8 mouse cellular contexts compared by ENCODE assay signal in the genomic region with DNA sequence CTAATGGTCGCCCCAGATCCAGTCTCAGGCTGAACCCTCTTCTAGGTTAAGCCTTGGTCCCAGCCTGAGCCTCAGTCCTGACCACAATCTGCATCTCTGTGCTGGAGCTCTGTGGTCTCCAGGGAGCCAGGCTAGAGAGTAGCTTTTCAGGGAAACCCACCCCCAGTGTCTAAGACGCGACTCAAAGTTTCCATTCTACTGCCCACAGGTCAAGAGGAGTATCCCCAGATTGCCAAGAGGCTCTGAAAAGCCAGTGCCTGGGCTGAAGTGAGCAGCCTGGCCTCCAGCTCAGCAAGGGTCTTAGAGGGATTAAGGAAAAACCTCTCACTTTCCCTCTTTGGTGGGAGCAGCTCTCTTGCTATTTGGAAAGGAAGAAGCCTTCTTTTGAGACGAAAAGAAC. TPM values are rescaled to one million over a fixed set of nuclear protein-coding genes. Genes with fewer than 3 reads are reported as not detected.
DNase-seq lines count a peak whose midpoint lies in the region; TF ChIP-seq lines count a peak whose summit lies in the region.

No protein-coding gene starts in this region.

- H3K9ac ChIP-seq in ES-Bruce4 (ENCODE audit: low read depth, poor library complexity, severe bottlenecking), result peak overlapping the region; percentile 21; the same call in 1 of the 2 replicates

- no peaks in the 10 kb centered on the region for H3K9me3 ChIP-seq in ES-Bruce4 (replicated peaks; ENCODE audit: control insufficient read depth, insufficient read depth, low read length, poor library complexity, severe bottlenecking)
- H3K9me3 ChIP-seq in megakaryocyte, embryonic 14.5 days, result peaks cover 9% of the 10 kb centered on the region

- intact Hi-C loops in gastrocnemius, adult 2 months (cut with DNase I), result loop anchor here (2.0 kb wide), 1 partner anchor 39 kb away; no protein-coding TSS in a partner anchor

- TF ChIP-seq EP300 in ES-Bruce4 (IDR thresholded peaks at IDR 0.05; ENCODE audit: insufficient read depth, low read depth, low read length), result no peak

- H3K4me3 ChIP-seq in gastrocnemius, adult 2 months, result peak overlapping the region; percentile 71
- peak overlapping the region; percentile 46 for H3K4me3 ChIP-seq in ES-Bruce4 (ENCODE audit: low read depth, low read length)
- H3K4me3 ChIP-seq in megakaryocyte, embryonic 14.5 days (replicated peaks), result peak overlapping the region; percentile 93

- no peak for TF ChIP-seq POLR2A in ES-Bruce4 (IDR thresholded peaks at IDR 0.05; ENCODE audit: insufficient read depth, low read length)

- no peaks in the 10 kb centered on the region for H3K27me3 ChIP-seq in ES-Bruce4 (ENCODE audit: control insufficient read depth, insufficient read depth, low read length, poor library complexity, severe bottlenecking)
- peaks cover 5% of the 10 kb centered on the region for H3K27me3 ChIP-seq in megakaryocyte, embryonic 14.5 days (replicated peaks)

- H3K27ac ChIP-seq in gastrocnemius, adult 2 months, result peak overlapping the region; percentile 66; the same call in 1 of the 2 replicates
- no peak overlapping the region for H3K27ac ChIP-seq in ES-Bruce4 (ENCODE audit: insufficient read depth, low read length)

- no peak for DNase-seq in gastrocnemius, adult 2 months
- no peak for DNase-seq in gastrocnemius, adult 8-10 months (ENCODE audit: low spot score in 2 of 2)
- DNase-seq in heart, postnatal 4 days, result peak; percentile 24
- DNase-seq in cerebellum, postnatal 10 days, result no peak
- no peak for DNase-seq in urinary bladder, postnatal 10 days (ENCODE audit: low spot score)
- no peak for DNase-seq in ovary, postnatal 36 days (ENCODE audit: low spot score)

- H3K36me3 ChIP-seq in ES-Bruce4 (ENCODE audit: control insufficient read depth, insufficient read depth, low read length, poor library complexity, severe bottlenecking), result no peaks in the 10 kb centered on the region
- no peaks in the 10 kb centered on the region for H3K36me3 ChIP-seq in megakaryocyte, embryonic 14.5 days (replicated peaks; ENCODE audit: low read length)

- no peak for TF ChIP-seq CTCF in gastrocnemius, adult 2 months (IDR thresholded peaks at IDR 0.05)
- no peak for TF ChIP-seq CTCF in ES-Bruce4 (IDR thresholded peaks at IDR 0.05; ENCODE audit: low read depth, low read length)

- peaks cover 7% of the 10 kb centered on the region for H3K4me1 ChIP-seq in ES-Bruce4 (ENCODE audit: control insufficient read depth, insufficient read depth, low read length)
- peaks cover 59% of the 10 kb centered on the region for H3K4me1 ChIP-seq in megakaryocyte, embryonic 14.5 days

RNA-seq across cellular contexts. Expression of a gene that starts 0.6 kb away (rescaled TPM):
- 1 to 10 TPM; 1.6 to 2.1 TPM for total RNA-seq in gastrocnemius, adult 2 months (2021)
- 1 to 10 TPM in 2 of 4 experiments, under 1 TPM in 2; 0.70 to 1.9 (median 1.1) TPM for total RNA-seq in gastrocnemius, adult 8-10 months (2022)
- 5.6 and 6.1 TPM in 2 replicates for polyA plus RNA-seq in ES-Bruce4 (2011; ENCODE audit: insufficient read depth, insufficient read length, low read depth, missing spikeins)
- 10 to 100 TPM; 25.7 to 32.4 TPM for total RNA-seq in heart, postnatal 4 days (2021)
- 2.6 and 3.5 TPM in 2 replicates for polyA plus RNA-seq in megakaryocyte, embryonic 14.5 days (2012; ENCODE audit: insufficient read depth, low replicate concordance)

RNA-seq across cellular contexts. Expression of a gene that starts 51.1 kb away (rescaled TPM):
- total RNA-seq in gastrocnemius, adult 2 months (2021), result 10 to 100 TPM; 37.3 to 50.0 TPM
- total RNA-seq in gastrocnemius, adult 8-10 months (2022), result 10 to 100 TPM; 34.4 to 42.4 (median 40.0) TPM
- polyA plus RNA-seq in ES-Bruce4 (2011; ENCODE audit: insufficient read depth, insufficient read length, low read depth, missing spikeins), result 45.9 and 47.4 TPM in 2 replicates
- total RNA-seq in heart, postnatal 4 days (2021), result 10 to 100 TPM; 97.9 TPM
- 2.8 TPM in 1 of 2 replicates, not detected in the other for polyA plus RNA-seq in megakaryocyte, embryonic 14.5 days (2012; ENCODE audit: insufficient read depth, low replicate concordance)

RNA-seq across cellular contexts. Expression of a gene that starts 56.8 kb away (rescaled TPM):
- total RNA-seq in gastrocnemius, adult 2 months (2021), result under 1 TPM in 1 of 2 experiments, not detected in 1; 0.20 TPM
- not detected for total RNA-seq in gastrocnemius, adult 8-10 months (2022)
- polyA plus RNA-seq in ES-Bruce4 (2011; ENCODE audit: insufficient read depth, insufficient read length, low read depth, missing spikeins), result 0.97 and 1.4 TPM in 2 replicates
- 1 to 10 TPM; 1.1 to 1.6 TPM for total RNA-seq in heart, postnatal 4 days (2021)
- polyA plus RNA-seq in megakaryocyte, embryonic 14.5 days (2012; ENCODE audit: insufficient read depth, low replicate concordance), result 0.67 TPM in 1 of 2 replicates, not detected in the other

Comparison
In these comparisons a context has a peak if more than half of its experiments do, and no peak if none do; other contexts are left out.
1. RNA of a gene that starts 0.6 kb away (total RNA-seq): 25.7 to 32.4 TPM in heart, postnatal 4 days; 1.6 to 2.1 TPM in gastrocnemius, adult 2 months and 0.70 to 1.9 TPM in gastrocnemius, adult 8-10 months; every median in the first group is over 4 times any median in the second.
2. Peak in every context shown above with its lines, with median percentiles within 50 percentile points of each other: H3K4me3 ChIP-seq.